Mouse (Mus musculus): ENCODE results near the gene Tecta. TPM values are rescaled to one million over a fixed set of nuclear protein-coding genes. Genes with fewer than 3 reads are reported as not detected.

Tecta gene
- polyA plus RNA-seq, 1 experiment from 2014 or later = 0.15 TPM

DNA sequence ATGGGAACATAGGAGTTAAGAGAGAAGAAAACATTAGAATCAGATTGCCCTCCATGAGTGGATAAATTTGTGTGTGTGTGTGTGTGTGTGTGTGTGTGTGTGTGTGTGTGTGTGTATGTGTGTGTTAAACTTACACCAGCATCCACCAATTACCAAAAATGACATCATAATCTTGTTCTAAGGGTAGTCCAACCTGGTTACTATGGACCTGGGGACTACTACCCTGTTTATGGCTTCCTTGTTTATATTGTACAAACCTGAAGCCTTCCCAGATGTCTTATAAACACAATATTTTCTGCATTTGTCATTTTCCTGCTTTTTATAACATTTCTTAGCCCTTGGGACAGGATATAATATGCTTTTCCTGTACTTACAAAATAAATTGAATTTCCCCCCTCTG lies 53.4 kb downstream of the Tecta start:
- Histone ChIP-seq H3K36me3 (ENCODE audit: control insufficient read depth, insufficient read depth, low read length) (no peaks in the 10 kb centered on the region), H3K9me3 (ENCODE audit: control insufficient read depth, low read length) (no peaks in the 10 kb centered on the region), H3K9ac (ENCODE audit: low read length) (no peak overlapping the region), H3K27me3 (ENCODE audit: control insufficient read depth, insufficient read depth, low read length) (no peaks in the 10 kb centered on the region), H3K4me3 (ENCODE audit: low read depth, low read length) (no peak overlapping the region), H3K4me1 (ENCODE audit: control insufficient read depth, insufficient read depth, low read length) (no peaks in the 10 kb centered on the region), H3K4me2 (ENCODE audit: low read depth, severe bottlenecking) (no peak overlapping the region), H3K27ac (replicated peaks; ENCODE audit: low read depth, low read length) (no peak overlapping the region)
- DNase-seq (ENCODE audit: low spot score) (no peak), ATAC-seq (ENCODE audit: insufficient number of reproducible peaks, low FRiP score, low TSS enrichment, low read depth) (no peak)

DNA sequence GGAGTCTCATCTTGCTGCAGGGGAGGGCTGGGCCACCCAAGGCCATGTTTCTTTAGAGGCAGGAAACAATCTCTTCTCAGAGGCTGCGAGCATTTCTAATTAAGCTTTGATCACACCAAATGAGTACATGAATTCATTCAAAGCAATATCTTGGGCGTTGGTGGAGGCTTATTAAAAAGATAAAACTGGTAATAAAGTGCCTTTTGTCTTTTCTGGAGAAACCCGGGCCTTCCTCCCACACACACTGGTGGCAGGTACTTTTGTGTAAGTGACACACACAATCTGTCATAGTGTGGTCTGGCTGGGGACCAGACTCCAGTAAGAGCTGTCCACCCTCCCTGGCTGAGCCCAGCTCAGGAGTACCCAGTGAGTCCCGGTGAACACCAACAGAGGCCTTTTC lies 60.6 kb downstream of the Tecta start:
- 62% methylated on average over 4 of the region's 4 CpGs for WGBS
- H3K9me3 ChIP-seq (ENCODE audit: control insufficient read depth, low read length) = no peaks in the 10 kb centered on the region

DNA sequence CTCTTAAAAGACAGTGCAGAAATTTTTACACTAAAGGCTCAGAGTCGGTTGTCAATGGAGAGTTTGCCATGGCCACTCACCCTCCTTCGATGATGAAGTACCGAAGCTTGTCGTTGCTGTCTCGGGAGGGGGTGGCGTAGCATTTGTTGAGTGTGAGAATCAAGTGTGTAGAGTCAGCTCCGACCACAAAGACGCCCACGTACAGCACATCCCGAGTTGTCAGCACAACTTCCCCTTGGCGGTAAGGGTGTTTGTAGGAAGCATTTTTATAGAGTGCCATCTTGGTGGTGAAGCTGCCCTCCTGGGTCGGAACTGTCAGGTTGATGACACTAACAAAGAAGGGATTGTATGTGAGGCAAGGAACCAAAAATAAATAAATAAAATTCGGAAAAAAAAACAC lies 62.7 kb downstream of the Tecta start:
- no peak overlapping the region for H3K9ac ChIP-seq (ENCODE audit: low read length)
- H3K36me3 ChIP-seq (ENCODE audit: control insufficient read depth, insufficient read depth, low read length) = no peaks in the 10 kb centered on the region
- no peaks in the 10 kb centered on the region for H3K9me3 ChIP-seq (ENCODE audit: control insufficient read depth, low read length)
- no peak overlapping the region for H3K4me3 ChIP-seq (ENCODE audit: low read depth, low read length)
- DNase-seq (ENCODE audit: low spot score) = no peak
- 86% methylated on average over 13 of the region's 13 CpGs for WGBS
- no peaks in the 10 kb centered on the region for H3K27me3 ChIP-seq (ENCODE audit: control insufficient read depth, insufficient read depth, low read length)
- H3K27ac ChIP-seq (replicated peaks; ENCODE audit: low read depth, low read length) = no peak overlapping the region
- no peak overlapping the region for H3K4me2 ChIP-seq (ENCODE audit: low read depth, severe bottlenecking)
- ATAC-seq (ENCODE audit: insufficient number of reproducible peaks, low FRiP score, low TSS enrichment, low read depth) = no peak
- H3K4me1 ChIP-seq (ENCODE audit: control insufficient read depth, insufficient read depth, low read length) = no peaks in the 10 kb centered on the region

More for the DNA sequence above, 60.6 kb downstream of the Tecta start:
- no peak for DNase-seq (ENCODE audit: low spot score)
- ATAC-seq (ENCODE audit: insufficient number of reproducible peaks, low FRiP score, low TSS enrichment, low read depth) = no peak
- H3K4me3 ChIP-seq (ENCODE audit: low read depth, low read length) = no peak overlapping the region
- H3K27ac ChIP-seq (replicated peaks; ENCODE audit: low read depth, low read length) = no peak overlapping the region
- H3K4me2 ChIP-seq (ENCODE audit: low read depth, severe bottlenecking) = no peak overlapping the region
- H3K9ac ChIP-seq (ENCODE audit: low read length) = no peak overlapping the region
- no peaks in the 10 kb centered on the region for H3K27me3 ChIP-seq (ENCODE audit: control insufficient read depth, insufficient read depth, low read length)
- no peaks in the 10 kb centered on the region for H3K36me3 ChIP-seq (ENCODE audit: control insufficient read depth, insufficient read depth, low read length)
- no peaks in the 10 kb centered on the region for H3K4me1 ChIP-seq (ENCODE audit: control insufficient read depth, insufficient read depth, low read length)

DNA sequence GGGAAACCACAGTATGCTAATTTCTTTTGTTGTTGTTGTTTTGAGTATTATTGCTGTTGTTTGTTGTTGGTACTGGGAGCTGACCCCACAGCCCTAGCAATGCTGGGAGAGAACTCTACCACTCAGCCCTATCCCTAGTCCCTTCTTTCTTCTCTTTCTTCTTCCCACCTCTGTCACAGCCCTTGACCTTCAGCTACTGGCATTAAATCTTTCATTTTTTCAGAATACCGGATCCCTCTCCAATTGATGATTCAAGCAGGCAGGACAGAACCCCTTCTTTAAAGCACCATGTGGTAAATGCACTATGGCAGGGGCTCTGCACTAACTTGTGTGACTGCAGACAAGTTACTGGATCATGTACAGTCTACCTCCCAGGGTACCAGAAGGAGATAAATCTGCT lies 63.2 kb downstream of the Tecta start:
- no peaks in the 10 kb centered on the region for H3K27me3 ChIP-seq (ENCODE audit: control insufficient read depth, insufficient read depth, low read length)
- 91% methylated on average over 1 of the region's 1 CpGs for WGBS

DNA sequence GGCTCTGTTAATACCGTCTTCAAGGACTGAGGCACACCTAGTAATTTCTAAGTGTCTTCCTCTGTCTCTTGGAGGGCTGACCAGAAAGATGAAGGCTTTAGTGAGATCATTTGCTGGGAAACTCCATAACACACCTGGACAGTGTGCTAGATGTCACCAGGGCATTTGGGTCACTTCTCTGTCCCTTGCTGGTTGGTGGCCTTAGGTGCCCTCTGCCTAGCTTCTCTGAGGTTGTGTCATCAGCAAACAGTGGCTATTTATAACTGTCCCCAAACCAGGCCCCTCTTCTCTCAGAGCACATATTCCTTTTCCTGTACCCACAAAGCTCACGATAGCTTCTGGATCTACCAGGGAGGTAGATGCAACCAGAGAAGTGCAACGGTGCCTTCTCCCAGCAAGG lies 64.8 kb downstream of the Tecta start:
- no peaks in the 10 kb centered on the region for H3K36me3 ChIP-seq (ENCODE audit: control insufficient read depth, insufficient read depth, low read length)
- H3K4me3 ChIP-seq (ENCODE audit: low read depth, low read length) = no peak overlapping the region
- no peak for ATAC-seq (ENCODE audit: insufficient number of reproducible peaks, low FRiP score, low TSS enrichment, low read depth)
- H3K9ac ChIP-seq (ENCODE audit: low read length) = no peak overlapping the region
- no peaks in the 10 kb centered on the region for H3K4me1 ChIP-seq (ENCODE audit: control insufficient read depth, insufficient read depth, low read length)
- H3K27me3 ChIP-seq (ENCODE audit: control insufficient read depth, insufficient read depth, low read length) = no peaks in the 10 kb centered on the region
- WGBS = 88% methylated on average over 3 of the region's 3 CpGs
- no peak overlapping the region for H3K4me2 ChIP-seq (ENCODE audit: low read depth, severe bottlenecking)
- H3K27ac ChIP-seq (replicated peaks; ENCODE audit: low read depth, low read length) = no peak overlapping the region
- H3K9me3 ChIP-seq (ENCODE audit: control insufficient read depth, low read length) = no peaks in the 10 kb centered on the region
- DNase-seq (ENCODE audit: low spot score) = no peak

More for the DNA sequence above, 63.2 kb downstream of the Tecta start:
- H3K9me3 ChIP-seq (ENCODE audit: control insufficient read depth, low read length) = no peaks in the 10 kb centered on the region
- no peak overlapping the region for H3K4me3 ChIP-seq (ENCODE audit: low read depth, low read length)
- no peaks in the 10 kb centered on the region for H3K4me1 ChIP-seq (ENCODE audit: control insufficient read depth, insufficient read depth, low read length)
- no peak overlapping the region for H3K4me2 ChIP-seq (ENCODE audit: low read depth, severe bottlenecking)
- no peak for ATAC-seq (ENCODE audit: insufficient number of reproducible peaks, low FRiP score, low TSS enrichment, low read depth)
- no peaks in the 10 kb centered on the region for H3K36me3 ChIP-seq (ENCODE audit: control insufficient read depth, insufficient read depth, low read length)
- no peak overlapping the region for H3K27ac ChIP-seq (replicated peaks; ENCODE audit: low read depth, low read length)
- DNase-seq (ENCODE audit: low spot score) = no peak
- no peak overlapping the region for H3K9ac ChIP-seq (ENCODE audit: low read length)

DNA sequence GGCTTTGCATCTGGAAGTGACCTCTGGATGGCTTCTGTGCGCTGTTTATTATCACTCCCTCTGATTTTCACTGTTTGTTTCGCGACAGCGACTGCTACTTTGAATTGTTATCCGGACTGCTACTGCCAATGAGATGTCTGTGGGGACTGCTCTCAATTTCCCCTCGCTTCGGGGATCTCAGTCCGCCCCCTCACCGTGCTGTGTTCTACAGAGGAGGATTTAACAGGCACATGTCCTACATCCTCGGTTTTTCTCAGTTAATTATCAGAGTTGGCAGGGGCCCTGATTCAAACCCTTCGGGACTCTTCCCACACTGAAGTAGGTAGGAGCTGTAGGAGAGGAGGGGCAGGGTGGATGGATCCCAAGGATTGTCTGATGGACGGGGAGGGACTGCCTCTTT lies 67.0 kb downstream of the Tecta start:
- ATAC-seq (ENCODE audit: insufficient number of reproducible peaks, low FRiP score, low TSS enrichment, low read depth) (no peak), DNase-seq (ENCODE audit: low spot score) (no peak)
- 72% methylated on average over 12 of the region's 12 CpGs for WGBS
- Histone ChIP-seq H3K4me2 (ENCODE audit: low read depth, severe bottlenecking) (no peak overlapping the region), H3K4me3 (ENCODE audit: low read depth, low read length) (no peak overlapping the region), H3K27ac (replicated peaks; ENCODE audit: low read depth, low read length) (no peak overlapping the region), H3K36me3 (ENCODE audit: control insufficient read depth, insufficient read depth, low read length) (no peaks in the 10 kb centered on the region), H3K4me1 (ENCODE audit: control insufficient read depth, insufficient read depth, low read length) (no peaks in the 10 kb centered on the region), H3K27me3 (ENCODE audit: control insufficient read depth, insufficient read depth, low read length) (no peaks in the 10 kb centered on the region), H3K9me3 (ENCODE audit: control insufficient read depth, low read length) (no peaks in the 10 kb centered on the region), H3K9ac (ENCODE audit: low read length) (no peak overlapping the region)

DNA sequence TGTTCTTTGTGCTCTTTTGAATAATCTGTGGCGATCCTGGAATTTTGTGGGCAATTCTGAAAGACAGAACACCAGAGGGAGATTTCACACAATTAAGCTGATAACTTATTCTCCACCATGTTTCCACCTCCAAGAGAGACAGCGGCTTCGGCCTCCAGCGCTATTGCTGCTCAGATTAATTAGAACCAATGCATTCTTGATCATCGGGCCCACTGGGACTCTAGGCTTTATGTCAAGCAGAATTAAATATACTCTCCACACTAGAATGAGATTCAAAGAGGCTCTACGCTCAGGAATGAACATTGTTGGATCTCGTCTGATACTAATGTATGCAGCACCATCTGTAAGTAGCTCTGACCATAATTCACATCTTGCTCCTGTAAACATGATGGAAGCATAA lies 68.4 kb downstream of the Tecta start:
- Histone ChIP-seq H3K9me3 (ENCODE audit: control insufficient read depth, low read length) (no peaks in the 10 kb centered on the region), H3K9ac (ENCODE audit: low read length) (no peak overlapping the region), H3K27me3 (ENCODE audit: control insufficient read depth, insufficient read depth, low read length) (no peaks in the 10 kb centered on the region), H3K4me2 (ENCODE audit: low read depth, severe bottlenecking) (no peak overlapping the region), H3K4me3 (ENCODE audit: low read depth, low read length) (no peak overlapping the region), H3K4me1 (ENCODE audit: control insufficient read depth, insufficient read depth, low read length) (no peaks in the 10 kb centered on the region), H3K27ac (replicated peaks; ENCODE audit: low read depth, low read length) (no peak overlapping the region), H3K36me3 (ENCODE audit: control insufficient read depth, insufficient read depth, low read length) (no peaks in the 10 kb centered on the region)
- WGBS = 91% methylated on average over 7 of the region's 7 CpGs
- DNase-seq (ENCODE audit: low spot score) = no peak
- ATAC-seq (ENCODE audit: insufficient number of reproducible peaks, low FRiP score, low TSS enrichment, low read depth) = no peak

DNA sequence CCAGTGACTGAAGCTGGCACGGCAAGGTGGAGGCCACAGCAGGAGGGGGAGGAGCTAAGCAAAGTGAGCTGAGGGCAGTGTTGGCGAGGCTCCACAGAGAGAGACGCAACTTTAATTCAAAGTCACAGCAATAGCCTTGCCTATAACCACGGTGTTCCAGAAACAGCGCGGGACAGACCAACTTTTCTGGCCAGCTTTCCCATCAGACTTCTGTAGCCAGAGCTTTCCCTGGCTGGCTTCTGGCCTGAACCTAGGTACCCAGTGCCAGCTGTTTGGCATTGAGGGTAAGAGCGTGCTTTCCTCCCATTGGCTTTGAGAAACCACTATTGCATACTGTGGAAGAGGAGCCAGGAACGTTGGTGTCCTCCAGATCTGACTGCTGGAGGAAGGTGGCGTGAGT lies 70.0 kb downstream of the Tecta start:
- no peak for ATAC-seq (ENCODE audit: insufficient number of reproducible peaks, low FRiP score, low TSS enrichment, low read depth)
- Histone ChIP-seq H3K27me3 (ENCODE audit: control insufficient read depth, insufficient read depth, low read length) (no peaks in the 10 kb centered on the region), H3K27ac (replicated peaks; ENCODE audit: low read depth, low read length) (no peak overlapping the region), H3K9ac (ENCODE audit: low read length) (no peak overlapping the region), H3K4me2 (ENCODE audit: low read depth, severe bottlenecking) (no peak overlapping the region), H3K4me3 (ENCODE audit: low read depth, low read length) (no peak overlapping the region), H3K9me3 (ENCODE audit: control insufficient read depth, low read length) (no peaks in the 10 kb centered on the region), H3K4me1 (ENCODE audit: control insufficient read depth, insufficient read depth, low read length) (no peaks in the 10 kb centered on the region), H3K36me3 (ENCODE audit: control insufficient read depth, insufficient read depth, low read length) (no peaks in the 10 kb centered on the region)
- no peak for DNase-seq (ENCODE audit: low spot score)
- WGBS = 78% methylated on average over 9 of the region's 9 CpGs

DNA sequence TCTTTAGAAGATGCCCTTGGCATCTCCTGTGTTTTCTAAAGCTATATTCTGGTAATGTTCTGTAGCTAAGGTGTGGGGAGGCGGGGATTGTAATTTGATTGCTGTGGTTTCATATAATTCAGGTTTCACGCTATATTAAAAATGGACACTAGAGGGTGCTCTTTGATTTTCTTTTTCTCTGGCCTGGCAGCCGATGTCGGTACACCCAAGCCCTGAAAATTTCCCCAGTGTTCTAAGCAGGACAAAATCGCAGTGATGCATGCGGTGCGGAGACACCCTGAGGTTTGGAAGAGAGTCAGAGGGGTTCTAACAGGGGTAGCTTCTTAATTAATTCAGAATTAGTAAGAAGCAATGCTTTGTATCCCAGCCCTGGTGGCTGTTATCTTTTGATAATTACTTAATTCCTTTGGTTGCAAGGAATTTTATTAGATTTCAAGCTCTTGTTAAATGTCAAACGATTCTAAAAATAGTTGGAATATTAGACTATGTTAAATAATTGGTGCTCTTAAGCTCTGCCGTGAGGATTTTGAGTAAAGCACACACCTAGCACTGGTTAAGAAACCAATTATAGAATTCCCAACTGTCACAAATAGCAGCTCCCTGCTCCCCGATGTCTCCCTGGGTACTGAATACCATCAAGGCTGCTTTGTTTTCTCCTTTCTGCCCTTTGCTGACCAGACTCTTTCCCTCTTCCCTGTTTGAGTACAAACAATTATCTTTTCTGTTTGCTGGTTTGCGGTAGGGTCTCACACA lies 72.9 kb downstream of the Tecta start:
- H3K27me3 ChIP-seq (ENCODE audit: control insufficient read depth, insufficient read depth, low read length) = no peaks in the 10 kb centered on the region
- 33% methylated on average over 11 of the region's 11 CpGs for WGBS
- no peak overlapping the region for H3K9ac ChIP-seq (ENCODE audit: low read length)
- DNase-seq (ENCODE audit: low spot score) (peak; percentile 47), ATAC-seq (ENCODE audit: insufficient number of reproducible peaks, low FRiP score, low TSS enrichment, low read depth) (no peak)
- no peaks in the 10 kb centered on the region for H3K9me3 ChIP-seq (ENCODE audit: control insufficient read depth, low read length)
- no peak overlapping the region for H3K4me3 ChIP-seq (ENCODE audit: low read depth, low read length)
- no peak overlapping the region for H3K4me2 ChIP-seq (ENCODE audit: low read depth, severe bottlenecking)
- no peak overlapping the region for H3K27ac ChIP-seq (replicated peaks; ENCODE audit: low read depth, low read length)
- H3K36me3 ChIP-seq (ENCODE audit: control insufficient read depth, insufficient read depth, low read length) = no peaks in the 10 kb centered on the region
- no peaks in the 10 kb centered on the region for H3K4me1 ChIP-seq (ENCODE audit: control insufficient read depth, insufficient read depth, low read length)

All from limb, embryonic 11.5 days (tissue).